In the genomic region with DNA sequence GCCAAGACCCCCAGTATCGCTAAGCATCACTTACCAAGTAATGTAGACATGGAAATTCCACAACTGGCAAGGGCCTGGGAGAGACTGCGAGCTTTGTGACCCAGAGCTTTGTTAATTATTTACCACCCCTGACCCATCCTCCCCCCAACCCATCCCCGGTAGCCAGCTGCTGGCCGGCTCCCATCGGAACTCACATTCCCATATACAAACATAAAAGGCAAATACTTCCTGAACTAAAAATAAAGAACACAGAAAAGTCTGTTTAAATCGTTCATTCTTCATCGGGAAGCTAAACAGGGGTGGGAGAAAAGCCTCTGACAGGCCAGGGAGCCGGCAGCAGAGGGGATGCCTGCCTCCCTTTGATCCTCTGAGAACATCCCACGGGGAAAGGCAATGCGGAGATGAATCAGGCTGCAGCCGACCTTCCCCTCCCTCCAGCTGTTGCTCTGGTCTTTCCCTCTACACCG, we compare ENCODE assay signal across 11 mouse cellular contexts.
A peak's percentile ranks its signal among the peaks of the same experiment; 100 is the strongest.
DNase-seq lines count a peak whose midpoint lies in the region; ATAC-seq and TF ChIP-seq lines count a peak whose summit lies in the region.
"Had no signal": no experiment of that assay in that cellular context is flagged by ENCODE, and none has a peak within 500 bp of the region (broad histone marks: within the 10 kb centered on the region; RNA-seq: fewer than 3 reads in every experiment).

No protein-coding gene starts in this region.

- H3K9ac ChIP-seq in lung, embryonic 16.5 days (ENCODE audit: low read length): no peak overlapping the region
- H3K9ac ChIP-seq in liver, postnatal 0 days (replicated peaks): peak overlapping the region; percentile 28; the same call in 1 of the 2 replicates
- H3K9ac ChIP-seq in stomach, embryonic 16.5 days (ENCODE audit: low read length): peak overlapping the region; percentile 11

- H3K36me3 ChIP-seq in lung, embryonic 16.5 days (ENCODE audit: control insufficient read depth, insufficient read depth, low read length): no peaks in the 10 kb centered on the region
- H3K36me3 ChIP-seq in liver, postnatal 0 days (replicated peaks; ENCODE audit: insufficient read depth, low read length): no peaks in the 10 kb centered on the region
- H3K36me3 ChIP-seq in stomach, embryonic 16.5 days (ENCODE audit: control insufficient read depth, insufficient read depth, low read length): no peaks in the 10 kb centered on the region

- H3K27ac ChIP-seq in lung, embryonic 16.5 days (ENCODE audit: low read length): 0 out of 2 replicates have a peak overlapping the region, but pooled peaks have one; percentile 17
- no peak overlapping the region for H3K27ac ChIP-seq in liver, postnatal 0 days (ENCODE audit: low read depth)
- H3K27ac ChIP-seq in stomach, embryonic 16.5 days (ENCODE audit: low read length): peak overlapping the region; percentile 56
- no peak overlapping the region for H3K27ac ChIP-seq in gastrocnemius, adult 2 months

- H3K27me3 ChIP-seq in lung, embryonic 16.5 days (ENCODE audit: control insufficient read depth, insufficient read depth, low read depth, low read length): no peaks in the 10 kb centered on the region
- no peaks in the 10 kb centered on the region for H3K27me3 ChIP-seq in liver, postnatal 0 days (ENCODE audit: insufficient read depth, low read length)
- no peaks in the 10 kb centered on the region for H3K27me3 ChIP-seq in stomach, embryonic 16.5 days (ENCODE audit: control insufficient read depth, insufficient read depth, low read length)

- no peak for TF ChIP-seq EP300 in liver, postnatal 0 days (IDR thresholded peaks at IDR 0.05; ENCODE audit: low read depth)

- no peak for DNase-seq in lung, postnatal 36 days
- peak; percentile 50 for DNase-seq in kidney, adult 9 months
- no peak for DNase-seq in liver, postnatal 0 days
- DNase-seq in gastrocnemius, adult 2 months: no peak
- no peak for DNase-seq in left cerebral cortex, postnatal 25 days (ENCODE audit: low spot score in 2 of 2)
- no peak for DNase-seq in layer of hippocampus, adult 11-12 months (ENCODE audit: low spot score)
- DNase-seq: adrenal gland, postnatal 14 days; heart, adult 2 months; right cerebral cortex, postnatal 25 days had no signal

- peaks cover 17% of the 10 kb centered on the region for H3K4me1 ChIP-seq in lung, embryonic 16.5 days (replicated peaks; ENCODE audit: control insufficient read depth, insufficient read depth, low read length)
- peaks cover 7% of the 10 kb centered on the region; the same call in 1 of the 2 replicates for H3K4me1 ChIP-seq in liver, postnatal 0 days (ENCODE audit: insufficient read depth)
- peaks cover 17% of the 10 kb centered on the region for H3K4me1 ChIP-seq in stomach, embryonic 16.5 days (ENCODE audit: control insufficient read depth, insufficient read depth, low read length)

- H3K4me2 ChIP-seq in lung, embryonic 16.5 days (ENCODE audit: low read depth, low read length): peak overlapping the region; percentile 31; the same call in 1 of the 2 replicates
- peak overlapping the region; percentile 56 for H3K4me2 ChIP-seq in liver, postnatal 0 days (ENCODE audit: low read depth, low read length)
- H3K4me2 ChIP-seq in stomach, embryonic 16.5 days (ENCODE audit: low read depth, low read length): peak overlapping the region; percentile 29

- WGBS in lung, embryonic 16.5 days: under 1% methylated on average over 12 of the region's 12 CpGs
- 41% methylated on average over 12 of the region's 12 CpGs for WGBS in liver, postnatal 0 days (ENCODE audit: insufficient replicate concordance)
- 6% methylated on average over 12 of the region's 12 CpGs for WGBS in stomach, embryonic 16.5 days

- H3K9me3 ChIP-seq in lung, embryonic 16.5 days (ENCODE audit: control insufficient read depth, low read length): no peaks in the 10 kb centered on the region
- no peaks in the 10 kb centered on the region for H3K9me3 ChIP-seq in liver, postnatal 0 days (ENCODE audit: low read length)
- no peaks in the 10 kb centered on the region for H3K9me3 ChIP-seq in stomach, embryonic 16.5 days (replicated peaks; ENCODE audit: control insufficient read depth, low read length)

- H3K4me3 ChIP-seq in lung, embryonic 16.5 days (ENCODE audit: low read length): peak overlapping the region; percentile 1; the same call in 1 of the 2 replicates
- H3K4me3 ChIP-seq in liver, postnatal 0 days (ENCODE audit: low read depth, low read length): no peak overlapping the region; the same call in 1 of the 2 replicates
- H3K4me3 ChIP-seq in stomach, embryonic 16.5 days (replicated peaks; ENCODE audit: low read length): no peak overlapping the region; the same call in 1 of the 2 replicates
- H3K4me3 ChIP-seq in gastrocnemius, adult 2 months: no peak overlapping the region
- H3K4me3 ChIP-seq: heart, adult 2 months had no signal

- ATAC-seq in lung, embryonic 16.5 days (ENCODE audit: low read depth): peak; percentile 78
- ATAC-seq in liver, postnatal 0 days: peak; percentile 49; the same call in 1 of the 2 replicates
- peak; percentile 31 for ATAC-seq in stomach, embryonic 16.5 days (ENCODE audit: insufficient read depth, low FRiP score)

- intact Hi-C loops in gastrocnemius, adult 2 months (cut with DNase I): loop anchor here (5.0 to 10.0 kb wide), 2 partner anchors 91 to 921 kb away; no protein-coding TSS in a partner anchor
- intact Hi-C loops in left cerebral cortex, postnatal 25 days (cut with DNase I): loop anchor here (5.0 kb wide), 2 partner anchors 209 to 919 kb away; no protein-coding TSS in a partner anchor

- TF ChIP-seq CTCF in liver, postnatal 0 days (IDR thresholded peaks at IDR 0.05; ENCODE audit: low read depth): no peak
- TF ChIP-seq CTCF in gastrocnemius, adult 2 months (IDR thresholded peaks at IDR 0.05): no peak

Comparison
In these comparisons a context has a peak if more than half of its experiments do, and no peak if none do; other contexts are left out.
1. H3K27ac ChIP-seq: peak in lung, embryonic 16.5 days (single experiment) and stomach, embryonic 16.5 days (single experiment); none in liver, postnatal 0 days (single experiment) and gastrocnemius, adult 2 months (single experiment).
2. Peak in every context shown above with its lines, with median percentiles within 50 percentile points of each other: ATAC-seq and H3K4me2 ChIP-seq.